Mouse (Mus musculus) lung, postnatal 36 days (tissue): ENCODE measurements at regions not wholly inside any gene's neighbourhood (a gene's known extent, or its start where the extent isn't known, plus 50 kb on each side); places are given as distances from the start of the nearest gene placed in this dataset.

Experiments
- DNase-seq: peaks from one replicate; pipeline ENCODE4 v3.0.0; 2022; ENCODE audit warnings: mixed read lengths

DNA sequence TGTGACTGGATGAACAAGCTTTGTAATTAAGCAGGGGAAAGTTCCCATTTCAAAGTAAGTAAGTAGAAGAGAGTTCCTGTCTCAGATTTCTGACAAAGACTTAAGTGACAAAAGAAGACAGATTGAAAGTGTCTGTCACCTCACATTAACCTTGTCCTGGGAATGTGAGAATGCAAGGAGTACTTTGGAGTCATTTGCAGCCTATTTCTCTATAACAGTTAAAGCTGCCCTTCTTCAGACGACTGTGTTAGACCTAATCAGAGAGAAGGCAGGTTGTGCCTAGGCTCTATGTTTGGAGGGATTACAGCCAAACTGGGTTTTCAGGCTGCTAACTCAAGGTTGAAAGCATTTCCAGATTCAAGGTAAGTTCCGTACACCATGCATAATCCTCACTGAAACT, 446.5 kb downstream of the Pdgfc start:
- no peak for DNase-seq

DNA sequence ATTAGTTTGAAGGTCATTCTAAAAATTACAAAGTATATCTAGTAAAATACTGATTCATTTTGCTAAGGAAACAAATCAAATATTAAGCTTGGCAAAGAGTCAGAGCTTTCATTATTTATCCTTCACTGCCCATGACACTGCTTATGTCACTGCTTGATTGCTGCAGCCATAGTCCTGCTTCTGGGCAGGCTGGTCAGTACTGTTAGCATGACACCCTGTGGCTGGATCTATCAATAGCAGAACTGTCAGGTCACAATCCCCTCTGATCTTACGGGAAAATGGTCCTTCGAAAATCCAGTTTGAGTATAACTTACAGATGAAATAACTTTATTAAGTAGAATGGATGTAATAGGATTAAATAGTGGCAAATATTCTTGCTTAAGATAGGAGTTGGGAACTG, 447.1 kb downstream of the Pdgfc start:
- no peak for DNase-seq

DNA sequence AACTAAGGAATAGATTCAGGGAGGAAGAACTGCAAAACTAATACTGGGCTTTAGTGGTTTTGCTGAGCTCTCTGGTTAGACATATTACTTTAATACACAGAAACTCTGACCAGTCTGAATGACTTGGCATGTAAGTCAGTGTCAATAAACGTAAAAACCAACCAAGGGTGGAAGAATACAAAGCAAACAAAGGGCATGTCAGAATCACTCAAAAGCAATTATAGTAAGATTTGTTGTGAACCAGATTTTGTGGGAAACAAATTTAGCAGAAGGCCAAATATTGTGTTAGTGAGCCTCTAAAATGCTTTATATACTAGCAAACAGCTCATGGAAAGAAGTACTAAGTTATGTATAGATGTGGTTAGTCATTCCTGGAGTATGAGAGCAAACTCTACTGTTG, 427.1 kb upstream of the Ctso start:
- no peak for DNase-seq

DNA sequence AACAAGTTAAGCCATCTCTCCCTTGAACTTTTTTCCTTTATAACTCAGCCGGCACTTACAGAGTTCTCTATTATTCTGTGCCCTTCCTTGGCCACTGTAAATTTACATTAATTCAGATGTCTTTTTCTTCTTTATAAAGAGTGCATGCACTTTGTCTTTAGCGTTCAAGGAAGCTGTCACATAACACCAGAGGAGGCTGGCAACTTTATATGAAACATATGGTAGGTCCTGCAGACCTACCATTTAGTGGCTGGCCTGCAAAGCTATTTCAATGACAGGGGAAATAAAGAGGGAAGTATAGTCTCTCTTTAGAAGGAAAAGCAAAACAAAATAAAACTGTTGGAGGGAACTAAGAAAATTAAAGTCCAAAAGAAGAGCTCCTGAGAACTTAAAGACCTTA, 423.8 kb upstream of the Ctso start:
- no peak for DNase-seq

DNA sequence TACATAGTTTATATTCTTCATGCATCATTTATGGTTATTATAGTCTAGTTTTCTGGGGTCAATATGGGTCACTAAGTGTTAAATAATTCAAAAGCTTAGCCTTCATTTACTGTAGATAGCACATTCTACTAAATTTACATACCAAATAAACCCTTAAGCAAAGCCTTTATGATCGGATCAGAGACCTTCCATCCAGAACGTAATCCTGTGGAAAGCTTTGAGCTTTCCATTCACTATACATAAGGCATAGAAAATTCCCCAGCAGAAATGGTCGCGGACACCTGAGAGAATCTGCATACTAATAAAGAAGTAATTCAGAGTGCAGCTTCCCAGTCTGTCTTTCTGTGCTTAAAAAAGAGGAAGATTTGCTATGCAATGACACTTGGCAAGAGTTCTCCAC, 410.6 kb upstream of the Ctso start:
- DNase-seq = no peak

DNA sequence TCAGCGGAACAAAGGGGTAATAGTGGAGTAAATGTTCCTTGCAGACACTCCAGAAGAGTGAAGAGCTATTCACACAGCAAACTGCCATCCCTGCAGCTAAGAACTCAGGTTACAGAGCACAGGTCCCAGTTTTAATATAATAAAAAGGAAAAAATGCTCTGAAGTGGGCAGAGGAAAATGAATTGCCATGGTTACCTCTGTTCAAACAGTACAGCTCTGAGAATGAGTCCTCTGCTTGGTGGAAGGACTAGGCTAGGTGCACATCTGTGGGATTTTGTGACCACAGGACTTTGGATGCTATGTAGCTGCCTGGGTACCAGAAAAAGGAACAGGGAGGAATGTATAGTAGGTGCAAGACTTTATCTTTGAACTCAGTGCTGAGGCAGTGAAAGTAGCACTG, 401.5 kb upstream of the Ctso start:
- DNase-seq = no peak

DNA sequence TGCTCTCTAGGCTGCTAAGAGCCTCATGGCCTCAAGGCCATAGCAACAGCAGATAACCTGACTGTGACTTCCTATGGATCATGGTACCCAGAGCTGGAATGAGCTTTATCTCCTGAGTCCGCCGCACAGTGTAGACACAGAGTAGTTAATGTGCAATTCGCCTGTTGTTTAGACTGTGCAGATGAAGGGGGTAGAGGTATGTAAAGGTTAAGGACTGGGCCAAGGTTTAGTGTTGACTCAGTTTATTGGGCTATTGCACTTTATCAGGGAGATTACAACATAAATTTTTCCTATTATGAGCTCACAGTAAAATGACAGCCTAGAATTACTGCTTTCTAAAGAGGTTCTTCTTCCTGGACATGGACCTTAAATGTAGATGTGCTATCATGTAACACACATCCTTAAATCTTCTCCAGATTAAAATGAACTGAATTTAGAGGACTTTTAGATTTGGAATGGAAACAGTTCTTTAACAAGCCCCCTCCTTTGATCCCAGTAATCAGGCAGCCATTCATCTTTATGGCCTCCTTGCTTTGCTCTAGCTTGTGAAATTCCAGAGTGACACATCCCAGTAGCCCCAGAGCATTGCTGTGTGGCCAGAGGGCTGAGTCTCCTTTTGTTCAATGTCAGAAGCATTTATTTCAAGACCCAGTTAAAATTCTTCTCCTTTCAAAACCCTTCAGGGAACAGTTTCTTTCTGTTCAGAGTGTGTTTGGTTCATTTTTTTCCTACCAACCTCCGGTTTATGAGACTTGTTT, 396.8 kb upstream of the Ctso start:
- DNase-seq = no peak

DNA sequence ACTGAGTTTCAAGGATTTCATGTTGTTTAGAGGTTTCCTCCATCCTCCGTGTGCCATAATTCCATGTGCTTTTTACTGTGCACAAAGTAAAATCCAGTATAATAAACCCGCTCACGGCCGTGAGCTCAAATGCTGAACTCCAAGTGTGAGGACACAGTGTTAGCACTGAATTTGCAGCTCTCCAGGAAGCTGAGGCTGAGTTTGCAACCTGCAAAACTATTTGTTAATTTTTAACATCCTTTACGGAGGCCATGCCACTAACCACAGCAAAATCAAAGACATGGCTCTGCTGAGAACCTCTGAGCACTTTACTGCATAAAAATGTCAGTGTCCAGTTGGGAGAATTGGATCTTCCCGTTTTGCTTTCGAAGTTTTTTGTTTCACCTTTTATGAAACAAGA, 377.6 kb upstream of the Ctso start:
- DNase-seq = no peak

DNA sequence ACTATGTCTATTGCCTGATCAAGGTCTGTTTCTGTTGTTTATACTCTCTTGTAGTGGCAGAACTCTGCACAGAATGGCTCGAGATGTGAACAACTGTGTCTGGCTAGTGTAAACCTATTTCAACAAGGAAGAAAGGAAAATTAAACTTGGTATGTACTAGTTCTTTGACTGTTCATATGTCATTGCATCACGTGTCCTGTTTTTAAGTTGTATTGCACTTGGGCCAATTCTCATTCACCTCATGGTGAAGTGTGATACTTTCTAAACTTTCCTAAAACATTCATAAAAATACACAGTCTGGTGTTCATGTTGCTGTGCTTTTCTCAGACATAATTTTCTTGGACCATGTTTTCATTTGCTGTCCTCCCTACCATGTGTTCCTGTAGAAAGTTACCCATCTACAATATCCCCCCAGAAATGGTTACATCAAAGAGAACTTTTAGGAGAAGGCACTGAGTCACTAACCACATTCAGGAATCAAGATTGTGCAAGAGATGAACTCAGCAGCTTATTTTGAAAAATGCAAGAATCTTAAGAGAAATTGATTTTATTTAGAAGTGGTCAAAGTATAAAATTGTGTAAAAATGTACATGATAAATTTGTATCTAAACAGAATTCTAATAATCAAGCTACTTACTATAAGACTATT, 369.7 kb upstream of the Ctso start:
- no peak for DNase-seq

DNA sequence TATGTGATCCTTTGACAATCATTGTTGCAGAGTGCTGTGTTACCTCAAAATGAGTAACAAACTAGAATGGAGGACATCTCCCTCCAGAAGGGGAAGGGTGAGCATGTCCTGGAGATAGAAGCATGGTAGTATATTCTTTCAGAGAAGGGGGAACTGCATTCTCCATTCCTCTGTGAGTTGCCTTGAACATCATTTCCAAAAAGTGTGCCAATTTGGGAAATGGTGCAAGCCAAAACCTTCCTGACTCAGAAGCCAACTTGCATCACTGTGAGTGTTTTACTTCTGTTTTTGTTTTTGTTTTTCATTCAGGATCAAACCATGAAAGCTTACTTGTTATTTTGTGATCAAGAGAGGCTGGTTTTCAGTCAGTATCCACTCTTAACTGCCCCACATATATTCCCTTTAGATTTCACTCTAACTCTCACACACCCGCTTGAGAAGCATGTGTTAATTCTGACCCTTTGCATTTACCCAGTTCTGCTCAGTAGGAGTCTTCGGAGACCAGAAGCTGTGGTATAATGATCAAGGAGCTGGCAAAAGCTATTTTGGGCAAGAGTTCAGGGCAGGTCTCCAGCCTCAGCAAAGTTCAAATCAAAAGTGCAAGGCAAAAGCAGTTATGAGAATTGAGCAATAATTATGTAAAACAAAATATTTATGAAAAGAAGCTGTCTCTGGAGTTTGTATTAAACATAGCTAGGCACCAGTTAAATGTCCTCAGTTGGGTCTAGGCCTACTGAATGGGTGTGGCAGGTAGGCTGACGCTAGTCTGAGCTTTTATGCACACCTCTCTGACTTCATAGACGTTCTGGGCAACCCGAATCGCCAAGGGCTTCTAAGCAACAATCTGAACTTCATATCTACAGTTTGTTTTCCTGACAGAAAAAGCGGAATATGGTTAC, 368.3 kb upstream of the Ctso start:
- DNase-seq = peak; percentile 35

DNA sequence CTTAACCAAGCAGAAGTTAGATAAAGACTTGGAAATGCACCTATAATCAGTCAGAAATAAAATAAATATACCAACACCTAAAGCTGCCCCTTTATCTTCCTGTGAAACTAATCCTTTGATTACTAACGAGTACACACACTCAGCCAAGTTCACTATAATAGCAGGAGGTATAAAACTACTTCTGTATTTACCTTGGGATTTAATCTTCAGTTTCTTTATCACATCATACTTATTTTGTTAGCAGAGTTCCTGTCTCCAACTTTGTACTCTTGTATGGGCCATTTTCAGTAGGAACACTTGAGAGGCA, 367.7 kb upstream of the Ctso start:
- no peak for DNase-seq

DNA sequence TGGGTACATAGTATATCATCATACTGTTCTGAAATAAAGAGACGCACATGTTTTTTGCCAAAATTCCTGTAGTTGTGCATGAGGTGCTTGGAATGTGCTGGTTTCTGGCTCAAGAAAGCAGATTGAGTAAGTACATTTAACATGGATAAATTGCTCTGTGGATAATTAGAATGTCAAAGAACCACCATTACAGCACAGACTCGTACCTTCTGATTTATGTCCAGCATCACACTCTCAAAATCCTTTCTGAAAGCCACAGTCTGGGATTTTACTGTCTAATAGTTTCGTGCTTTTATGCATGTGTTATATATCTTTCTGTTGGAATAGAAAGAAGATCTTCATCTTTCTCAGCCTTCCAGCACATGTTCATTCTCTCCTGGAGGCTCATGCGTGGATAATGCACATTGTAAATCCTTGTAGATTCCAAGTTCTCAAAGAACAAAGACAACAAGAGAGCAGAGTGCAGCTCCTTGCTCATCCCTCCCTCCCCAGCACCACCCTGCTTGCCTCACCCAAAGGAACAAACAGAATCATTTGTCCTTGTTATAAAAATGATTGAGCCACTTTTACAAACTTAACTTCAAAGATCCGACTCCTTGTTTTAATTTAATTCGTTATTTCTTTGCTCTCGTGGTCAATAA, 348.9 kb upstream of the Ctso start:
- no peak for DNase-seq

DNA sequence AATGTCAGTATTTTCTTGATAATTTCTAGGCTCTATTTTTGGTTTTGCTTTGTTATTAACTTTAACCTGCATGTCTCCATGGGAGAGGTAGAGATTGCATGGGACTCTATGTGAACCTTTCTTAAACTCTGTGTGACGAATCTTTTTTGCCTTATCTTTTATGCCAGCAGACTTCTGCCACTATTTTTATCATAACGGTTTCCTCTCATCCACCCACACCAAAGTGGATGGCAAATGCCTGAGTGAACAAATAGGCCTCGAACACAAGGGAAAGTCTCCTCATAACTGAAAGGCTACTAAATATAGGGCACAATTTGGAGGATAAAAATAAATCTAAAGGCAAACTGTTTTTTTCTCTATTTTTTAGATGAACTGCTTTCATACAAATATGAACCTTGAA, 343.3 kb upstream of the Ctso start:
- no peak for DNase-seq

DNA sequence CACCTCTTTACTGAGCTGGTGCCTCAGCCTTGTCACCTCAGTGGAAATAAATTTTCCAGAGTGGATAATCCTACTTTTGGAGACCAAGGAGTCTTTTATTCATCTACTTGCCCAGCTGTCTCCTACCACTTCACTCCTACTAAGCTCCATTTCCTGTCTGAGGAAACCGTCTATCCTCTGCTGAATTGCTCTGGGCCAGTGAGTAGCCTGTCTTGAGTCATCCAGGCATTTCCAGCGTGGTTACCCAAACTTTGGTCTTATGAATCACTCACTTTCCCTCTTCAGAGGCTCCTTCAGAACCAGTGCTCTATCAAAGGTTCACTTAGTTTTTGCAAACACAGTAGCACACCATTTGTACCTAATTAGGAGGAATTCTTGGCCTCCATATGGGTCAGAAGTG, 303.2 kb upstream of the Ctso start:
- DNase-seq = no peak

DNA sequence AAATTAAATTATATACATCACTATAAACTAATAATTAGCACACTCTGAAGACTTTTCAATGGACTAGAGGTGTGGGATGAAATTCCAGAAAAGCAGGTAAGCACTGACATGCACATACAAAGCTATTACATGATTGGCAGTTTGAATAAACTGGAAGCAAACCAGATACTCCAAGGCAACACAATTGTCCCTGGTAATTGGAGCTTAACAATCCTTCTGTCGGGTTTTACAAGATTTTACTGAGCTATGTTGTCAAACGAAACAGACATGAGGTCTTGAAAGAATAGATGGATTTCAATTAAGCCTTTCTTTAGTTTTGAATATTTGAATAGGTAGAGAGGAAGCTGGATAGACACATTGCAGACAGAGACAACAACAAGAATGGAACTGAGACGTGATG, 273.9 kb upstream of the Ctso start:
- no peak for DNase-seq

DNA sequence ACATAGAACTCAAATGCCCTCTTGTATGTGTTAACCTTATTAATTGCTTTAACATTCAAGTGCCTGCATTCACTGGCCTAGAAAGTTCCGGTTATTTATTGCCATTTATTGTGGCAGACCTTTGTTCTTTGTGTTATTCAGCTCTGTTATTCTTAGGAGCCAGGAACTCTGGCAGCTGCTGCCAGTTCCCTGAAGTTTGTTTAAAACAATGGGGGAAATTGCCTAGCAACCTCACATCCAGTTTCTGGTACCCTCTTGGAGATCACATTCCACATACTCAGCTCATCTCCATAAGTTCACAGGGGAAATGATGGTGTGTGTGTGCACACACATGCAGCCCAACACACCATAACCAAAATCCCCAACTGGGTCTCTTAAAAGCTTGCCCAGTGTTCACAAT, 270.8 kb upstream of the Ctso start:
- DNase-seq = no peak

DNA sequence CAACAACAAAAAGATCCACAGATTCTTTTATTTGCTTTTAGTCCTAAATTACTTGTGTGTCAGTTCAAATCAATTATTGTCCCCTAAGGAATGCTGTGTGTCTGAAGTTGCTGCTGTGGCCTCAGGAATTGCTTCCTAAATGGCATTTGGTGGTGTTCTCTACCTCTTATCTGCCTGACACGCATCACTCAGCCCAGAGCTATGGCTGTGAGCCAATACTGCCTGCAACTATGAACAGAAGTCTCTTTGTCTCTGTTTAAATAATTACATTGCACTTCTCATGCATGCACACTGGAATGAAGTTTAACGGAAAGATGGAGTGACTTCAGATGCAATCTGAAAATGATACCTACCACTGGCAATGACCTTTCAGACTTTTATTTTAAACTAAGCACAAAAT, 266.1 kb upstream of the Ctso start:
- DNase-seq = no peak

DNA sequence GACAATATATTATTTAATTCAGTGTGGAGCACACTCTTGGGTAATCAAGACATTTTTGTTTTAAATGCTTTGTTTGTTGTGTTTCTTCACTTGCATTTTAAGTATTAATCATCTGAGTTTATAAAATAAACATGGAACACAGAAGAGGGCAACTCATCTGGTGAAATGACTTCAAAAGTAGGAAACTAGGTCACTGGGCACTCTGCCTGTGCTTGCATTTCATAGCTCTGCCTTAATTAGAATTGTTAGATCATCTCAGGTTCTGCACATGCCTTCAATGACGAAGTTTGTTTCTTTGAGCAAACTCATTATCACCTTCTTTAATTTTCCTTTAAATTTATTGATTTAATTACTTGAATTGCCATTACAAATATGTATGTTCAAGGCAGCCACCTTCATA, 255.8 kb upstream of the Ctso start:
- DNase-seq = no peak

DNA sequence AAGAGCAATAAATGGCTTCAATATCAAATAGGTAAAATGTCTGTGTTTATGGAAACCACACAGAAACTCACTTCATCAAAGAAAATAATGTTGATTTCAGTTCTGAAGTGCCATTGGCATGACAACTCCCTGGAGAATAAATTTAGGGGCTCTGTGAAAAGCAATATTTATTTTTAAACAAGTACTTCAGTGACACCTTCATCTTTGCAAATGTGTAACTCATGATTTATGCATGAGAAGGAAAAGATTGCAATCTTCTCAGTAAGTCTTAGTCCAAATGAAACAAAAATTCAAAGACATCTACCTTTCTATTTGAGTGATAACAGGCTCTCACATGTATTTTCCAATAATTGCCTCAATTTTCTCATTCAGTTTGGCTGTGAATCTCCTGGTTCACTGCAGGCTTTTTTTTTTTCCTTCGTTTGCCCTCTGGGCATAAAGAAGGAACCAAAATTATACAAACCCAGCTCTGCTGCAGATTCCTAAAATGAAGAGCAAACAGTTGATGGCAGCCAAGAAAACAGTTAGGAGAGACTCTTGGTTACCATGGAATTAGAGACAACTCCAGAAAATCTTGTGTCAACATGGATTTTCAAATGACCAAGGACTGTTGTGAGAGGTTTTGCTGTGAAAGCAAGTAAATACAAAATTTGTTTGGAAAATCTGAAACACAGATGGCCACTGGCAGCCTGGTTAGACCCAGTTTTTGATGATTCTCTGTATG, 230.3 kb upstream of the Ctso start:
- no peak for DNase-seq

DNA sequence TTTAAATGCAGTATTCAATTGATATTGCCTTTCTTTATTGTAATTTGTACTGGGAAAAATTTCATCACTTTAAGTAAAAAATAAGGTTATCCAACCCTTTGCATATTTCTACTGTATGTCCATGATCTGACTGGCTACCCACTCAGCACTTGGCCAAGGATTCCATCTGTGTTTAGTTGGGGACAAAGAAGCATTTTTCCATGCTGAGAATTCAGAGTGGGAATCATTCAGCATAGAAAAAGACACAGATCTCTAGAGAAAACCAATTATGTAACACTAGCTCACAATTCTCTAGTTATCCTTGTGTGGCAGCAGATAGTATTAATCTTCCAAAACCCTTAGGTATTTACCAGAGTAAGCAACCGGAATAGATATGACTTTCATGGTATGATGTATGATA, 213.5 kb upstream of the Ctso start:
- DNase-seq = no peak

DNA sequence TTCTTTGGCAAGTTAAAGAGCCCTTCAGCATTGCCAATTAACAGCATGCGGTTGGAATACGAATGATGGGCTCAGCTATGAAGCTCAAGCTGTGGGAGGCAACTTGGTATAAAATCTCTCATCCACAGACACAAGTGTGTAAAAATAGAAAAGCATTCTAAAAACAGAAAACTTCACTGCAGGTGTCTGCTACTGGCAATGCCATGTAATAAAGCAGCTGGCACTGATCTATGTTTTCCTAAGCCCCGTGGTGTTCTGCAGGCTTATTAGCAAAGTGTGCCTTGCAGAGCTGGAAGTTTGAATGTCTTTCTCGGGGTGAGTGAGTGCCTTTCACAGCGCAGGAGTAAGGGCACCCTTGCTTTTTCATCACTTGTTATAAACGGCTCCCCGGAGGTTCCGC, 196.9 kb upstream of the Ctso start:
- no peak for DNase-seq

DNA sequence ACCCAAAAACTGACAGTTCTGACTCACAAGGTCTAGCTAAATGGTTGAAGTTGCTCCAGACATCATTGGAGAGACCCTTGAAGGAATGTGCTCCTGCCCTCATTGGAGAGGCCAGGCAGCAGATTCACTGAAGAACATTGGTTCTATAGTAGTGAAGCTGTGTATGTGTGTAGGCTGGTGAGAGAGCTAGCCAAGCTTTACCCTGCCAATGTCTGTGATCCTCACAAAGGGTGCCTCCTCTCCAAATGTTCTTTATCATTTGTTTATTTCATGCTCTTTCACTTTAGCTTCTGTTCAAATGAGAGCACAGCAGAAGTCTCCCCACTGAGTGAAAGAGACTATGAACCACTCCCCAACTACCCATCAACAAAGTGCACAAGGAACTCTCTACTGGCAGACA, 195.6 kb upstream of the Ctso start:
- DNase-seq = no peak

DNA sequence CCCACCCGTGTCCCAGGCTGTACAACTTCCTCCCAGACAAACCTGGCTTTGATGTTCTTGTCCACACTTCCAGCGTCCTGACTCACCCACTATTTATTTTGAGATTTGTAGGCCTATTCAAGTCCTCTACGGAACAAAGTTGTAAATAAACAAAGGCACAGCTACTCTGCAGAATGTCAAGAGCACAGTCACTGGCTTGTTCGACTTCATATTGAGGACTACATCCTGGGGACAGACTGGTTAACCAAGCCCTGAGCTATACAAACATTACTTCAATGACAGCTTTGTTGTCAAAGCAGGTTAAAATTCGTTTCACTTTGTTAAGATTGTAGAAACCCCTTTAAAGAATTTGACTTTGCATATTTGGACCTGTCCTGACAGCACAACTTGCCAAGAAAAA, 190.3 kb upstream of the Ctso start:
- no peak for DNase-seq
